Comparison of ENCODE assay signal across 8 mouse cellular contexts in the genomic region with DNA sequence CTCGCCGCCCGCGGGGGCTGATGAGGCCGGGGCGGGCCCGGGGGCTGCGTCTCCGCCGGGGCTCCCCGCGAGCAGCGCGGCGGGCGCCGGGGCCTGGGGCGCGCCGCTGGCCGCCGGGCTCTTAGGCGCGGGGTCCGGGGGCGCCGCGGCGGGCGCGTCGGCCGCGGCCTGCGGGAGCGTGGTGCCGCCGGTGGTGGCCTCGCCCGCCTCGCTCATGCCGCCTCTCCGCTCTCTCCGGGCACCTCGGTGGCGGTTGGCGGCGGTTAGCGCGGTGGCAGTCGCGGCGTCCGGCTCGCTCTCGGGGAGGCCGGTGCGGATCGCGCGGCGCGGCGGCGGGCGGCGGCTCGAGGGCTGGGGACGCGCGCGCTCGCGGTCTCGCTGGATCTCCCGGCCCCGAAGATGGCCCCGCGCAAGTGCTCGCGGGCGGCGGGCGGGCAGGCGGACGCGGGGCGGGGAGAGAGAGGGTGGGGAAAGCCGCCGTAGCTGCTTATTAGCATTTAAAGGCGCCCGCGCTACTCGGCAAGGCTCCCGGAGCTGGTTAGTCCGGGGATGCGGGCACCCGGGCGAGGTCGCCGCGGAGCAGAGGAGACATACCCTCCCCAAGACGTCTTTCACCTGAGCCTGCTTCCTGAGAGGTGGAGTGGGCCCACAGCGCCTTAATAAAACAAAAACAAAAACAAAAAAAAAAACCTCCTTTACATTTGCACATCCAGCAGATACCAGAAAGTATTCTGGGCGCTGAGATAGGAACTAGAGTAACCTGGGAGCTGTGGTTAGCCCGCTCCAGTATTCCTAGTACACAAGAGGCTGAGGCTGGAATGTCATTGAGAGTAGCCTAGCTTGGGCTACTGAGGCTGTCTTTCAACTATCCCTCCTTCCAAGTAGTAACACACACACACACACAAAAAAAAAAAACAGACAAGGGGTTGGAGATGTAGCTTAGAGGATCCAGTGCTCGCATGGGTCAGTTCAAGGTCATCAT. TPM values are rescaled to one million over a fixed set of nuclear protein-coding genes. Genes with fewer than 3 reads are reported as not detected.
DNase-seq lines count a peak whose midpoint lies in the region; ATAC-seq lines count a peak whose summit lies in the region.

A gene (minus strand): TSS at position 437 of the 982 bp plus-strand sequence.

- peak; percentile 91 for ATAC-seq in forebrain, embryonic 11.5 days (replicated peaks; ENCODE audit: low FRiP score)
- ATAC-seq in heart, embryonic 15.5 days (replicated peaks; ENCODE audit: insufficient number of reproducible peaks, insufficient read depth, low FRiP score, low read depth), result peak; percentile 90
- peak; percentile 83 for ATAC-seq in liver, embryonic 13.5 days (ENCODE audit: low read depth)
- peak; percentile 91 for ATAC-seq in stomach, embryonic 15.5 days (ENCODE audit: insufficient read depth, low FRiP score, low read depth)

- DNase-seq in CD8-positive naive resting alpha-beta T cell, adult 2 months (ENCODE audit: low read depth in 2 of 2, low spot score in 2 of 2), result peak; percentile 7 to 12
- peak; percentile 57 for DNase-seq in c-Kit-negative CD71-positive TER-119-positive erythroid progenitor cells, embryonic 14.5 days (ENCODE audit: low read depth, low spot score)
- peak; percentile 89 for DNase-seq in forebrain, embryonic 11.5 days (ENCODE audit: low spot score)
- DNase-seq in kidney, postnatal 25 days, result peak; percentile 91 to 94
- DNase-seq in liver, embryonic 13.5 days, result peak; percentile 77
- DNase-seq in neural tube, embryonic 10.5 days (ENCODE audit: extremely low spot score, low spot score), result peak; percentile 85

- H3K4me1 ChIP-seq in forebrain, embryonic 11.5 days (replicated peaks; ENCODE audit: control insufficient read depth, insufficient read depth, low read length), result peaks cover 3% of the 10 kb centered on the region; the same call in 1 of the 2 replicates
- H3K4me1 ChIP-seq in heart, embryonic 15.5 days (replicated peaks), result peaks cover 36% of the 10 kb centered on the region
- H3K4me1 ChIP-seq in liver, embryonic 13.5 days (replicated peaks), result peaks cover 49% of the 10 kb centered on the region
- peaks cover 3% of the 10 kb centered on the region; the same call in 1 of the 2 replicates for H3K4me1 ChIP-seq in stomach, embryonic 15.5 days

- no peaks in the 10 kb centered on the region; the same call in 1 of the 2 replicates for H3K27me3 ChIP-seq in forebrain, embryonic 11.5 days (ENCODE audit: control insufficient read depth, insufficient read depth, low read length)
- no peaks in the 10 kb centered on the region for H3K27me3 ChIP-seq in heart, embryonic 15.5 days
- 0 out of 2 replicates have a peak, but pooled peaks cover 2% of the 10 kb centered on the region for H3K27me3 ChIP-seq in liver, embryonic 13.5 days
- H3K27me3 ChIP-seq in stomach, embryonic 15.5 days (replicated peaks), result no peaks in the 10 kb centered on the region

- H3K4me2 ChIP-seq in forebrain, embryonic 11.5 days (ENCODE audit: low read depth, low read length, severe bottlenecking), result peak within 1 kb of the TSS; percentile 73
- H3K4me2 ChIP-seq in heart, embryonic 15.5 days, result peak within 1 kb of the TSS; percentile 87
- H3K4me2 ChIP-seq in liver, embryonic 13.5 days, result peak within 1 kb of the TSS; percentile 86
- peak within 1 kb of the TSS; percentile 87 for H3K4me2 ChIP-seq in stomach, embryonic 15.5 days

- H3K9ac ChIP-seq in forebrain, embryonic 11.5 days (ENCODE audit: low read length), result peak within 1 kb of the TSS; percentile 86
- peak within 1 kb of the TSS; percentile 95 for H3K9ac ChIP-seq in heart, embryonic 15.5 days
- peak within 1 kb of the TSS; percentile 96 for H3K9ac ChIP-seq in liver, embryonic 13.5 days
- peak within 1 kb of the TSS; percentile 92 for H3K9ac ChIP-seq in stomach, embryonic 15.5 days

- H3K9me3 ChIP-seq in forebrain, embryonic 11.5 days (ENCODE audit: control insufficient read depth, low read length), result no peaks in the 10 kb centered on the region
- no peaks in the 10 kb centered on the region for H3K9me3 ChIP-seq in heart, embryonic 15.5 days (replicated peaks)
- H3K9me3 ChIP-seq in liver, embryonic 13.5 days (replicated peaks), result no peaks in the 10 kb centered on the region
- no peaks in the 10 kb centered on the region for H3K9me3 ChIP-seq in stomach, embryonic 15.5 days

- H3K36me3 ChIP-seq in forebrain, embryonic 11.5 days (ENCODE audit: control insufficient read depth, insufficient read depth, low read length), result no peaks in the 10 kb centered on the region
- no peaks in the 10 kb centered on the region for H3K36me3 ChIP-seq in heart, embryonic 15.5 days
- H3K36me3 ChIP-seq in liver, embryonic 13.5 days, result peaks cover 6% of the 10 kb centered on the region; the same call in 1 of the 2 replicates
- H3K36me3 ChIP-seq in stomach, embryonic 15.5 days, result no peaks in the 10 kb centered on the region

- peak within 1 kb of the TSS; percentile 86 for H3K4me3 ChIP-seq in forebrain, embryonic 11.5 days (ENCODE audit: low read depth, low read length)
- peak within 1 kb of the TSS; percentile 90 for H3K4me3 ChIP-seq in heart, embryonic 15.5 days
- H3K4me3 ChIP-seq in liver, embryonic 13.5 days (replicated peaks), result peak within 1 kb of the TSS; percentile 95
- H3K4me3 ChIP-seq in stomach, embryonic 15.5 days (replicated peaks), result peak within 1 kb of the TSS; percentile 75

- H3K27ac ChIP-seq in forebrain, embryonic 11.5 days (ENCODE audit: low read depth, low read length), result peak within 1 kb of the TSS; percentile 66; the same call in 1 of the 2 replicates
- H3K27ac ChIP-seq in heart, embryonic 15.5 days, result peak within 1 kb of the TSS; percentile 92
- peak within 1 kb of the TSS; percentile 98 for H3K27ac ChIP-seq in liver, embryonic 13.5 days
- peak within 1 kb of the TSS; percentile 89 for H3K27ac ChIP-seq in stomach, embryonic 15.5 days

- under 1% methylated on average over 92 of the region's 107 CpGs for WGBS in forebrain, embryonic 11.5 days
- under 1% methylated on average over 74 of the region's 107 CpGs for WGBS in heart, embryonic 15.5 days
- WGBS in liver, embryonic 13.5 days (ENCODE audit: insufficient replicate concordance), result 1% methylated on average over 68 of the region's 107 CpGs
- under 1% methylated on average over 85 of the region's 107 CpGs for WGBS in stomach, embryonic 15.5 days

RNA-seq across cellular contexts. Expression of the gene that starts here (rescaled TPM):
- polyA plus RNA-seq in forebrain, embryonic 11.5 days (2014; fragmentation: Nextera tagmentation; extraction: Ambion mirVana), result 42.5 and 49.4 TPM in 2 replicates
- 49.1 and 52.1 TPM in 2 replicates for polyA plus RNA-seq in heart, embryonic 15.5 days (2015; fragmentation: Nextera tagmentation; extraction: Ambion mirVana)
- polyA plus RNA-seq in liver, embryonic 13.5 days (2015; fragmentation: Nextera tagmentation; extraction: Ambion mirVana), result 80.6 and 81.3 TPM in 2 replicates
- polyA plus RNA-seq in stomach, embryonic 15.5 days (2015; fragmentation: Nextera tagmentation; extraction: Ambion mirVana), result 62.5 and 65.3 TPM in 2 replicates

Comparison
In these comparisons a context has a peak if more than half of its experiments do, and no peak if none do; other contexts are left out.
1. Peak in every context shown above with its lines: DNase-seq, ATAC-seq, H3K4me3 ChIP-seq and H3K27ac ChIP-seq.
2. DNase-seq: peak in every context shown above with its lines; median percentile 92 in kidney, postnatal 25 days; 89 in forebrain, embryonic 11.5 days; 85 in neural tube, embryonic 10.5 days; 77 in liver, embryonic 13.5 days; 57 in c-Kit-negative CD71-positive TER-119-positive erythroid progenitor cells, embryonic 14.5 days; 10 in CD8-positive naive resting alpha-beta T cell, adult 2 months.